Mouse (Mus musculus) heart, embryonic 14.5 days (tissue): Measurements from ENCODE around the gene Efcab11. TPM values are rescaled to one million over a fixed set of nuclear protein-coding genes. Genes with fewer than 3 reads are reported as not detected.

Experiments
- ATAC-seq: fragments of 200-750 bp; cut with Nextera tagmentation; 2 replicates; pipeline ENCODE4 v1.8.0; 2017; ENCODE audit warnings: low read depth, moderate TSS enrichment; ENCODE audit not compliant: insufficient number of reproducible peaks, insufficient read depth, low FRiP score
- H3K27ac ChIP-seq, 2 experiments: fragments of 200-500 bp in 1 of 2; fragments of 300-500 bp in 1 of 2; sonication (generic) in 1 of 2; replicated peaks in 1 of 2; 2 replicates each; pipeline ENCODE4 v1.5.1; 2012 to 2014; ENCODE audit warnings: low read depth in 2 of 2, low read length in 2 of 2, control low read depth in 1 of 2, mild to moderate bottlenecking in 1 of 2, mixed read lengths in 1 of 2; ENCODE audit not compliant: control insufficient read depth in 1 of 2, insufficient read depth in 1 of 2
- H3K27me3 ChIP-seq: fragments of 300-500 bp; sonication (generic); 2 replicates; pipeline ENCODE4 v1.6.1; 2014; ENCODE audit warnings: mild to moderate bottlenecking, low read length, control low read depth; ENCODE audit not compliant: control insufficient read depth, insufficient read depth
- H3K36me3 ChIP-seq: fragments of 300-500 bp; sonication (generic); 2 replicates; pipeline ENCODE4 v1.6.1; 2014; ENCODE audit warnings: mild to moderate bottlenecking, control low read depth, low read length, mixed read lengths; ENCODE audit not compliant: control insufficient read depth, insufficient read depth
- H3K4me1 ChIP-seq, 2 experiments: fragments of 200-500 bp in 1 of 2; fragments of 300-500 bp in 1 of 2; sonication (generic) in 1 of 2; 2 replicates each; pipeline ENCODE4 v1.6.1; 2012 to 2014; ENCODE audit warnings: low read length in 2 of 2, control low read depth in 1 of 2, mixed read lengths in 1 of 2; ENCODE audit not compliant: control insufficient read depth in 2 of 2, insufficient read depth in 2 of 2
- H3K4me2 ChIP-seq: fragments of 300-500 bp; sonication (generic); 2 replicates; pipeline ENCODE4 v1.6.1; 2014; ENCODE audit warnings: mild to moderate bottlenecking, low read length
- H3K4me3 ChIP-seq, 2 experiments: fragments of 200-500 bp in 1 of 2; fragments of 300-500 bp in 1 of 2; sonication (generic) in 1 of 2; 2 replicates each; pipeline ENCODE4 v1.5.1; 2012 to 2014; ENCODE audit warnings: low read length in 2 of 2, mild to moderate bottlenecking in 2 of 2, control low read depth in 1 of 2, low read depth in 1 of 2, moderate library complexity in 1 of 2; ENCODE audit not compliant: control insufficient read depth in 1 of 2, insufficient read depth in 1 of 2
- H3K9ac ChIP-seq: fragments of 300-500 bp; sonication (generic); 2 replicates; pipeline ENCODE4 v1.6.1; 2014; ENCODE audit warnings: mild to moderate bottlenecking, low read length
- H3K9me3 ChIP-seq: fragments of 300-500 bp; sonication (generic); 2 replicates; pipeline ENCODE4 v1.6.1; 2016; ENCODE audit warnings: low read length, control low read depth; ENCODE audit not compliant: control insufficient read depth
- WGBS: fragments of 180-500 bp; shearing (Covaris S2); extraction: QIAGEN DNeasy Blood & Tissue Kit; methylation state at CpG from one replicate; pipeline ENCODE4 v1.1.7; 2014; 5-methylcytosine and 5-hydroxymethylcytosine counted together
- polyA plus RNA-seq: library from polyadenylated mRNA; unstranded; fragments of >200 nt; fragmentation: Nextera tagmentation; extraction: Ambion mirVana; gene quantifications from 2 replicates; pipeline ENCODE4 v1.2.1, GENCODE M21; 2014

Efcab11 gene
- polyA plus RNA-seq, 1 experiment from 2014 or later: 11.0 TPM

GRCm38 (mm10) chr12:99670762-99671152 is 213.5 kb downstream of the Efcab11 start:
- Histone ChIP-seq H3K9ac (no peak overlapping the region), H3K4me1 (peaks cover 0 to 15% of the 10 kb centered on the region in 2 experiments; a peak in 1 of 4 replicates), H3K36me3 (no peaks in the 10 kb centered on the region), H3K27ac (no peak overlapping the region), H3K27me3 (no peaks in the 10 kb centered on the region), H3K4me2 (no peak overlapping the region), H3K9me3 (no peaks in the 10 kb centered on the region), H3K4me3 (no peak overlapping the region)
- no peak for ATAC-seq
- 89% methylated on average over 7 of the region's 7 CpGs for WGBS

- Histone ChIP-seq H3K4me3 (no peak overlapping the region), H3K4me1 (peaks cover 0 to 15% of the 10 kb centered on the region in 2 experiments; a peak in 1 of 4 replicates), H3K4me2 (no peak overlapping the region), H3K9ac (no peak overlapping the region), H3K27me3 (no peaks in the 10 kb centered on the region), H3K9me3 (no peaks in the 10 kb centered on the region), H3K27ac (no peak overlapping the region), H3K36me3 (no peaks in the 10 kb centered on the region)
- no peak for ATAC-seq
- WGBS: 60% methylated on average over 26 of the region's 26 CpGs
These were observed 214.1 kb downstream of the Efcab11 start for GRCm38 (mm10) chr12:99669976-99670761.

- peaks cover 0 to 3% of the 10 kb centered on the region in 2 experiments; a peak in 1 of 4 replicates for H3K4me1 ChIP-seq
- WGBS: 67% methylated on average over 19 of the region's 19 CpGs
- H3K27ac ChIP-seq: no peak overlapping the region
- ATAC-seq: no peak
- no peaks in the 10 kb centered on the region for H3K27me3 ChIP-seq
- no peak overlapping the region for H3K9ac ChIP-seq
- H3K36me3 ChIP-seq: no peaks in the 10 kb centered on the region
- H3K9me3 ChIP-seq: no peaks in the 10 kb centered on the region
- H3K4me2 ChIP-seq: no peak overlapping the region
- H3K4me3 ChIP-seq: no peak overlapping the region
These were observed 229.0 kb downstream of the Efcab11 start for GRCm38 (mm10) chr12:99654991-99655880.

- ATAC-seq: no peak
- whole genome bisulfite sequencing: 68% methylated on average over 6 of the region's 6 CpGs
- Histone ChIP-seq H3K27ac (no peak overlapping the region), H3K27me3 (no peaks in the 10 kb centered on the region), H3K9me3 (no peaks in the 10 kb centered on the region), H3K36me3 (no peaks in the 10 kb centered on the region), H3K4me3 (no peak overlapping the region), H3K9ac (no peak overlapping the region), H3K4me1 (peaks cover 0 to 3% of the 10 kb centered on the region in 2 experiments; a peak in 1 of 4 replicates), H3K4me2 (no peak overlapping the region)
These were observed 231.8 kb downstream of the Efcab11 start for GRCm38 (mm10) chr12:99652459-99652858.

GRCm38 (mm10) chr12:99649732-99650131 is 234.5 kb downstream of the Efcab11 start:
- ATAC-seq: no peak
- no peak overlapping the region for H3K27ac ChIP-seq
- no peaks in the 10 kb centered on the region for H3K4me1 ChIP-seq
- H3K9ac ChIP-seq: no peak overlapping the region
- H3K4me2 ChIP-seq: no peak overlapping the region
- no peak overlapping the region for H3K4me3 ChIP-seq
- 63% methylated on average over 2 of the region's 2 CpGs for WGBS
- no peaks in the 10 kb centered on the region for H3K36me3 ChIP-seq
- H3K27me3 ChIP-seq: no peaks in the 10 kb centered on the region
- H3K9me3 ChIP-seq: peaks cover 11% of the 10 kb centered on the region; the same call in 1 of the 2 replicates

- H3K9me3 ChIP-seq: peaks cover 16% of the 10 kb centered on the region; the same call in 1 of the 2 replicates
- H3K9ac ChIP-seq: no peak overlapping the region
- no peak overlapping the region for H3K4me2 ChIP-seq
- no peak overlapping the region for H3K4me3 ChIP-seq
- H3K4me1 ChIP-seq: no peaks in the 10 kb centered on the region
- WGBS: 65% methylated on average over 2 of the region's 2 CpGs
- no peaks in the 10 kb centered on the region for H3K27me3 ChIP-seq
- no peaks in the 10 kb centered on the region for H3K36me3 ChIP-seq
- ATAC-seq: no peak
- H3K27ac ChIP-seq: no peak overlapping the region
These were observed 235.5 kb downstream of the Efcab11 start for GRCm38 (mm10) chr12:99648781-99649180.

GRCm38 (mm10) chr12:99646556-99647354 is 237.5 kb downstream of the Efcab11 start:
- no peak overlapping the region for H3K27ac ChIP-seq
- 85% methylated on average over 11 of the region's 11 CpGs for WGBS
- no peak for ATAC-seq
- no peaks in the 10 kb centered on the region for H3K27me3 ChIP-seq
- no peak overlapping the region for H3K4me3 ChIP-seq
- H3K9me3 ChIP-seq: peaks cover 27% of the 10 kb centered on the region
- H3K36me3 ChIP-seq: no peaks in the 10 kb centered on the region
- H3K4me2 ChIP-seq: no peak overlapping the region
- no peaks in the 10 kb centered on the region for H3K4me1 ChIP-seq
- H3K9ac ChIP-seq: no peak overlapping the region
